Mouse (Mus musculus) myocyte (in vitro differentiated cells): ENCODE measurements around the gene Cd160. TPM values are rescaled to one million over a fixed set of nuclear protein-coding genes. Genes with fewer than 3 reads are reported as not detected.
A peak's percentile ranks its signal among the peaks of the same experiment; 100 is the strongest.

ENCODE experiments used
- H3K27me3 ChIP-seq: one replicate; pipeline ENCODE4 v1.6.1; 2011; ENCODE audit not compliant: control insufficient read depth, insufficient read depth, insufficient read length
- H3K36me3 ChIP-seq: one replicate; pipeline ENCODE4 v1.6.1; 2011; ENCODE audit not compliant: control insufficient read depth, insufficient read depth
- H3K4me2 ChIP-seq: one replicate; pipeline ENCODE4 v1.6.1; 2011; ENCODE audit warnings: low read depth, control low read depth
- H3K4me3 ChIP-seq: one replicate; pipeline ENCODE4 v1.5.1; 2011; ENCODE audit warnings: mild to moderate bottlenecking, control low read depth, moderate library complexity
- H3K79me2 ChIP-seq: one replicate; pipeline ENCODE4 v1.6.1; 2011; ENCODE audit not compliant: control insufficient read depth, insufficient read depth
- H3ac ChIP-seq: one replicate; pipeline ENCODE4 v1.6.1; 2011; ENCODE audit not compliant: control insufficient read depth, insufficient read length
- CEBPB ChIP-seq: IDR thresholded peaks from 2 replicates; pipeline ENCODE4 v1.6.1; 2011; ENCODE audit warnings: mild to moderate bottlenecking, moderate library complexity; ENCODE audit not compliant: poor library complexity, insufficient read depth, severe bottlenecking
- E2F4 ChIP-seq: IDR thresholded peaks from one replicate; pipeline ENCODE4 v1.6.1; 2011; ENCODE audit warnings: mild to moderate bottlenecking, control low read depth, moderate library complexity; ENCODE audit not compliant: insufficient read depth
- MAX ChIP-seq: IDR thresholded peaks from one replicate; pipeline ENCODE4 v1.6.1; 2011; ENCODE audit warnings: low read depth, mild to moderate bottlenecking, control low read depth
- MYOD1 ChIP-seq, 3 experiments: IDR thresholded peaks; one replicate each; pipeline ENCODE4 v1.6.1; 2011; ENCODE audit warnings: control low read depth in 2 of 3, low read depth in 2 of 3, mild to moderate bottlenecking in 2 of 3, moderate library complexity in 1 of 3; ENCODE audit not compliant: insufficient read length in 2 of 3, control insufficient read depth in 1 of 3
- MYOG ChIP-seq, 3 experiments: IDR thresholded peaks; one replicate each; pipeline ENCODE4 v1.6.1; 2011; ENCODE audit warnings: control low read depth in 2 of 3, low read depth in 2 of 3, mild to moderate bottlenecking in 2 of 3; ENCODE audit not compliant: insufficient read length in 2 of 3, control insufficient read depth in 1 of 3, insufficient read depth in 1 of 3
- POLR2A ChIP-seq: IDR thresholded peaks from one replicate; pipeline ENCODE4 v1.6.1; 2011; ENCODE audit warnings: low read depth, mild to moderate bottlenecking, control low read depth, moderate library complexity; ENCODE audit not compliant: insufficient read length
- POLR2AphosphoS2 ChIP-seq: IDR thresholded peaks from one replicate; pipeline ENCODE4 v1.6.1; 2011; ENCODE audit warnings: low read depth, control low read depth; ENCODE audit not compliant: insufficient read length
- REST ChIP-seq: IDR thresholded peaks from one replicate; pipeline ENCODE4 v1.6.1; 2011; ENCODE audit warnings: mild to moderate bottlenecking, control low read depth, moderate library complexity; ENCODE audit not compliant: insufficient read depth, insufficient read length
- SRF ChIP-seq: IDR thresholded peaks from one replicate; pipeline ENCODE4 v1.6.1; 2011; ENCODE audit warnings: low read depth; ENCODE audit not compliant: control insufficient read depth, insufficient read length
- TCF12 ChIP-seq: IDR thresholded peaks from one replicate; pipeline ENCODE4 v1.6.1; 2011; ENCODE audit warnings: mild to moderate bottlenecking, control low read depth; ENCODE audit not compliant: poor library complexity, insufficient read depth, severe bottlenecking
- TCF3 ChIP-seq: IDR thresholded peaks from one replicate; pipeline ENCODE4 v1.6.1; 2011; ENCODE audit warnings: low read depth, control low read depth; ENCODE audit not compliant: insufficient read length
- USF1 ChIP-seq: IDR thresholded peaks from one replicate; pipeline ENCODE4 v1.6.1; 2011; ENCODE audit warnings: low read depth, mild to moderate bottlenecking, control low read depth, moderate library complexity
- polyA plus RNA-seq: library from polyadenylated mRNA; unstranded; fragments of >200 nt; fragmentation: generic; extraction: Trizol; gene quantifications from one replicate; pipeline ENCODE4 v1.2.1, GENCODE M21; 2012; ENCODE audit warnings: missing spikeins

Gene Cd160
- polyA plus RNA-seq, 1 experiment = 0.06 TPM

GRCm38 (mm10) chr3:96869091-96869490 lies 39.9 kb upstream of the Cd160 start:
- no peak overlapping the region for H3K4me2 ChIP-seq
- no peak overlapping the region for H3ac ChIP-seq
- no peaks in the 10 kb centered on the region for H3K27me3 ChIP-seq
- TF ChIP-seq MYOG (IDR thresholded peaks at IDR 0.05; ENCODE audit: control insufficient read depth in 1 of 3, insufficient read depth in 1 of 3, insufficient read length in 2 of 3, low read depth in 2 of 3) (no peak), MYOD1 (IDR thresholded peaks at IDR 0.05; ENCODE audit: control insufficient read depth in 1 of 3, insufficient read length in 2 of 3, low read depth in 2 of 3) (no peak), REST (no peak), TCF3 (no peak), SRF (no peak), E2F4 (no peak)
- H3K79me2 ChIP-seq = no peaks in the 10 kb centered on the region
- no peak overlapping the region for H3K4me3 ChIP-seq
- H3K36me3 ChIP-seq = peaks cover 21% of the 10 kb centered on the region

- Histone ChIP-seq H3K36me3 (peaks cover 18% of the 10 kb centered on the region), H3K79me2 (no peaks in the 10 kb centered on the region), H3K4me2 (no peak overlapping the region), H3K4me3 (no peak overlapping the region), H3ac (no peak overlapping the region), H3K27me3 (no peaks in the 10 kb centered on the region)
- no peak for TF ChIP-seq POLR2AphosphoS2
- TF ChIP-seq TCF3 = no peak
- no peak for TF ChIP-seq E2F4
- TF ChIP-seq SRF = no peak
- no peak for TF ChIP-seq CEBPB
- TF ChIP-seq TCF12 = no peak
- no peak for TF ChIP-seq MYOD1 (IDR thresholded peaks at IDR 0.05; ENCODE audit: control insufficient read depth in 1 of 3, insufficient read length in 2 of 3, low read depth in 2 of 3)
- no peak for TF ChIP-seq POLR2A
- TF ChIP-seq MAX = no peak
- TF ChIP-seq USF1 = no peak
- no peak for TF ChIP-seq MYOG (IDR thresholded peaks at IDR 0.05; ENCODE audit: control insufficient read depth in 1 of 3, insufficient read depth in 1 of 3, insufficient read length in 2 of 3, low read depth in 2 of 3)
- no peak for TF ChIP-seq REST
Observed at GRCm38 (mm10) chr3:96868566-96868965, 39.4 kb upstream of the Cd160 start.

GRCm38 (mm10) chr3:96867863-96868262 lies 38.7 kb upstream of the Cd160 start:
- no peak for TF ChIP-seq POLR2A
- no peak overlapping the region for H3K4me3 ChIP-seq
- peaks cover 12% of the 10 kb centered on the region for H3K36me3 ChIP-seq

GRCm38 (mm10) chr3:96860498-96860897 lies 31.3 kb upstream of the Cd160 start:
- Histone ChIP-seq H3K4me2 (no peak overlapping the region), H3K27me3 (no peaks in the 10 kb centered on the region), H3K4me3 (no peak overlapping the region), H3ac (no peak overlapping the region), H3K79me2 (no peaks in the 10 kb centered on the region), H3K36me3 (no peaks in the 10 kb centered on the region)
- no peak for TF ChIP-seq MAX
- TF ChIP-seq MYOG (IDR thresholded peaks at IDR 0.05; ENCODE audit: control insufficient read depth in 1 of 3, insufficient read depth in 1 of 3, insufficient read length in 2 of 3, low read depth in 2 of 3) = peak in 1 of 3 experiments; percentile 15

More at GRCm38 (mm10) chr3:96867863-96868262, 38.7 kb upstream of the Cd160 start:
- no peaks in the 10 kb centered on the region for H3K79me2 ChIP-seq
- H3K4me2 ChIP-seq = no peak overlapping the region
- H3ac ChIP-seq = no peak overlapping the region
- no peaks in the 10 kb centered on the region for H3K27me3 ChIP-seq

GRCm38 (mm10) chr3:96855833-96856232 lies 26.7 kb upstream of the Cd160 start:
- Histone ChIP-seq H3K4me3 (no peak overlapping the region), H3K79me2 (no peaks in the 10 kb centered on the region), H3K36me3 (no peaks in the 10 kb centered on the region), H3K27me3 (no peaks in the 10 kb centered on the region), H3ac (no peak overlapping the region), H3K4me2 (no peak overlapping the region)
- TF ChIP-seq USF1 (no peak), MAX (no peak), MYOG (IDR thresholded peaks at IDR 0.05; ENCODE audit: control insufficient read depth in 1 of 3, insufficient read depth in 1 of 3, insufficient read length in 2 of 3, low read depth in 2 of 3) (no peak), MYOD1 (IDR thresholded peaks at IDR 0.05; ENCODE audit: control insufficient read depth in 1 of 3, insufficient read length in 2 of 3, low read depth in 2 of 3) (no peak)

- TF ChIP-seq SRF = no peak
- no peak for TF ChIP-seq TCF3
- TF ChIP-seq REST = no peak
- TF ChIP-seq MYOG (IDR thresholded peaks at IDR 0.05; ENCODE audit: control insufficient read depth in 1 of 3, insufficient read depth in 1 of 3, insufficient read length in 2 of 3, low read depth in 2 of 3) = no peak
- no peak for TF ChIP-seq E2F4
- no peak for TF ChIP-seq MYOD1 (IDR thresholded peaks at IDR 0.05; ENCODE audit: control insufficient read depth in 1 of 3, insufficient read length in 2 of 3, low read depth in 2 of 3)
- no peak for TF ChIP-seq MAX
- no peak for TF ChIP-seq USF1
- TF ChIP-seq CEBPB = no peak
- no peak for TF ChIP-seq POLR2AphosphoS2
- TF ChIP-seq POLR2A = no peak
- TF ChIP-seq TCF12 = no peak
- Histone ChIP-seq H3ac (no peak overlapping the region), H3K36me3 (no peaks in the 10 kb centered on the region), H3K4me3 (no peak overlapping the region), H3K79me2 (no peaks in the 10 kb centered on the region), H3K4me2 (no peak overlapping the region), H3K27me3 (no peaks in the 10 kb centered on the region)
Observed at GRCm38 (mm10) chr3:96854376-96854775, 25.2 kb upstream of the Cd160 start.
